Mouse (Mus musculus) megakaryocyte, embryonic 14.5 days (primary cell): ENCODE data around the gene Dync2li1.

ENCODE experiments used
- FLI1 ChIP-seq: IDR thresholded peaks from 2 replicates; pipeline ENCODE4 v1.6.1; 2012; ENCODE audit warnings: low read length, inconsistent platforms, mixed read lengths
- GATA1 ChIP-seq: IDR thresholded peaks from 3 replicates; pipeline ENCODE4 v1.6.1; 2012; ENCODE audit warnings: mixed read lengths, low read length, inconsistent platforms, borderline replicate concordance

DNA sequence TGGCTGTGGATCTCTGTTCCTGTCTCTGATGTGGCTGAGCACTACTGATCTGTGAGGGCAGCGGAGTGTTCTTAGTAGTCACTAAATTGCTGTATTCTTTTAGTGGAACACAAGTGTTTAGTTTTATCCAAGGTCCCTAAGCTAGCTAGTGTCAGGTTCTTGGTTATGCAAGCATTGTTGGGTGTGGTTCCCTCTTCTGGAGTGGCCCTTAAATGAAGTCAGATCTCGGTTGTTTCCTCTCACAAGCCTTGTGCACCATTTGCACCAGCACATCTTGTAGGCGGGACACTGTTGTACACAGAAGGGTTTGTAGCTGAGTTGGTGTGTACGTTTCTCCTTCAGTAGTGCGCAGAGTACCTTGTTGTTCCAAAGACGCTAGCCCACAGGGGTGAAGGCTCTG, 11.7 kb downstream of the Dync2li1 start:
- TF ChIP-seq GATA1 (no peak), FLI1 (no peak)
